Mouse (Mus musculus) lung, embryonic 14.5 days (tissue): ENCODE results near the gene Ttyh1. TPM values are rescaled to one million over a fixed set of nuclear protein-coding genes. Genes with fewer than 3 reads are reported as not detected.
A peak's percentile ranks its signal among the peaks of the same experiment; 100 is the strongest.
"Not testable (repeated sequence)": the region's sequence is repeated elsewhere in the genome, so short reads cannot be mapped to it uniquely, and the experiment has no call there.

ENCODE experiments used
- ATAC-seq: fragments of 200-750 bp; cut with Nextera tagmentation; 2 replicates; pipeline ENCODE4 v1.8.0; 2017; ENCODE audit warnings: mild to moderate bottlenecking, moderate TSS enrichment, moderate library complexity; ENCODE audit not compliant: insufficient read depth
- DNase-seq: peaks from one replicate; pipeline ENCODE4 v3.0.0-alpha.2; 2015
- H3K27ac ChIP-seq: fragments of 300-500 bp; sonication (generic); 2 replicates; pipeline ENCODE4 v1.5.1; 2014; ENCODE audit warnings: low read depth, mild to moderate bottlenecking, moderate library complexity
- H3K27me3 ChIP-seq: fragments of 300-500 bp; sonication (generic); 2 replicates; pipeline ENCODE4 v1.6.1; 2014; ENCODE audit warnings: low read length, control low read depth; ENCODE audit not compliant: insufficient read depth
- H3K36me3 ChIP-seq: fragments of 300-500 bp; sonication (generic); 2 replicates; pipeline ENCODE4 v1.6.1; 2014; ENCODE audit warnings: control low read depth; ENCODE audit not compliant: insufficient read depth
- H3K4me1 ChIP-seq: fragments of 300-500 bp; sonication (generic); 2 replicates; pipeline ENCODE4 v1.6.1; 2014; ENCODE audit warnings: antibody characterized with exemption, control low read depth; ENCODE audit not compliant: insufficient read depth
- H3K4me2 ChIP-seq: fragments of 300-500 bp; sonication (generic); 2 replicates; pipeline ENCODE4 v1.6.1; 2014; ENCODE audit warnings: mild to moderate bottlenecking
- H3K4me3 ChIP-seq: fragments of 300-500 bp; sonication (generic); 2 replicates; pipeline ENCODE4 v1.5.1; 2014; ENCODE audit warnings: low read depth, low read length
- H3K9ac ChIP-seq: fragments of 300-500 bp; sonication (generic); 2 replicates; pipeline ENCODE4 v1.6.1; 2014
- H3K9me3 ChIP-seq: fragments of 300-500 bp; sonication (generic); 2 replicates; pipeline ENCODE4 v1.6.1; 2016; ENCODE audit warnings: low read depth, low read length, control low read depth
- CTCF ChIP-seq: IDR thresholded peaks from 2 replicates; pipeline ENCODE4 v1.5.1; 2016; ENCODE audit warnings: antibody characterized with exemption, low read depth
- whole genome bisulfite sequencing: fragments of 180-500 bp; shearing (Covaris S2); extraction: QIAGEN DNeasy Blood & Tissue Kit; methylation state at CpG from one replicate; pipeline ENCODE4 v1.1.7; 2014; 5-methylcytosine and 5-hydroxymethylcytosine counted together
- polyA plus RNA-seq: library from polyadenylated mRNA; unstranded; fragments of >200 nt; fragmentation: Nextera tagmentation; extraction: Ambion mirVana; gene quantifications from 2 replicates; pipeline ENCODE4 v1.2.1, GENCODE M21; 2014

Ttyh1 gene
- polyA plus RNA-seq, 1 experiment from 2014 or later: 2.6 TPM

GRCm38 (mm10) chr7:4149209-4150054 lies 30.2 kb downstream of the Ttyh1 start:
- Histone ChIP-seq H3K27ac (peak overlapping the region; percentile 96), H3K4me2 (peak overlapping the region; percentile 92), H3K36me3 (peaks cover 44% of the 10 kb centered on the region), H3K9me3 (no peaks in the 10 kb centered on the region), H3K4me3 (peak overlapping the region; percentile 71), H3K4me1 (no peaks in the 10 kb centered on the region; the same call in 1 of the 2 replicates), H3K27me3 (peaks cover 6% of the 10 kb centered on the region), H3K9ac (peak overlapping the region; percentile 68)
- under 1% methylated on average over 64 of the region's 64 CpGs for WGBS
- peak; percentile 79 for ATAC-seq
- no peak for TF ChIP-seq CTCF
- DNase-seq: peak; percentile 92

- no peak for TF ChIP-seq CTCF
- DNase-seq (no peak), ATAC-seq (peak; percentile 30; the same call in 1 of the 2 replicates)
- H3K27ac ChIP-seq: peak within 1 kb of the TSS; percentile 96
- WGBS: 3% methylated on average over 14 of the region's 14 CpGs
- H3K9me3 ChIP-seq: no peaks in the 10 kb centered on the region
- H3K36me3 ChIP-seq: peaks cover 38% of the 10 kb centered on the region
- peak within 1 kb of the TSS; percentile 68 for H3K9ac ChIP-seq
- H3K4me1 ChIP-seq: no peaks in the 10 kb centered on the region; the same call in 1 of the 2 replicates
- peaks cover 6% of the 10 kb centered on the region for H3K27me3 ChIP-seq
- peak within 1 kb of the TSS; percentile 92 for H3K4me2 ChIP-seq
- H3K4me3 ChIP-seq: peak within 1 kb of the TSS; percentile 71
These were observed 30.9 kb downstream of the Ttyh1 start, which contains the start of gene Leng9 for GRCm38 (mm10) chr7:4150059-4150541. Leng9 (minus strand) TSS chr7:4150374.

DNA sequence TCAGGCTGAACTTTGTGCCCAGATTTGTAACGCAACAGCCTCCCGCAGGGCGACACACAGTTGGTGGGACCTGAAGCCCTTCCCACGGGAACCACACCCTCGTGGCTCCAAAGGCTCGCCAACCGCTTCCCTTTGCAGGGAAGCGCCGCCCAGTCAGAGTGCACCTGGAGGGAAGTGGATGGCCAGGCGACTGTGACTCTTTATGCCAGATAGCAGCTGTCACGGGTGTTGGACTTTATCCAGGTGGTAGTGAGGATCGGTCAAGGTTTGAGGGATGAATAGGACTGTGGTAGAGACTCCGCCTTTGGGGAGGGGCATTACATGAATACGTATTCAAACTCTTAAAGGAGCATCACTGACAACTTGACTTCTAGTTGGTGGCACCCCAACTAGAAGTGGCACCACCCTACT lies 31.6 kb downstream of the Ttyh1 start:
- peak overlapping the region; percentile 71 for H3K4me3 ChIP-seq
- no peak for TF ChIP-seq CTCF
- H3K4me1 ChIP-seq: no peaks in the 10 kb centered on the region; the same call in 1 of the 2 replicates
- peaks cover 6% of the 10 kb centered on the region for H3K27me3 ChIP-seq
- no peak overlapping the region for H3K27ac ChIP-seq
- 20% methylated on average over 14 of the region's 14 CpGs for WGBS
- no peaks in the 10 kb centered on the region for H3K9me3 ChIP-seq
- H3K36me3 ChIP-seq: peaks cover 30% of the 10 kb centered on the region
- ATAC-seq (no peak), DNase-seq (peak; percentile 16)
- peak overlapping the region; percentile 92 for H3K4me2 ChIP-seq
- no peak overlapping the region for H3K9ac ChIP-seq

GRCm38 (mm10) chr7:4151241-4151640 lies 32.0 kb downstream of the Ttyh1 start:
- peaks cover 26% of the 10 kb centered on the region for H3K36me3 ChIP-seq
- H3K4me3 ChIP-seq: no peak overlapping the region; the same call in 1 of the 2 replicates
- DNase-seq (no peak), ATAC-seq (no peak)
- peaks cover 6% of the 10 kb centered on the region for H3K27me3 ChIP-seq
- no peak for TF ChIP-seq CTCF
- no peak overlapping the region for H3K9ac ChIP-seq
- no peaks in the 10 kb centered on the region for H3K9me3 ChIP-seq
- H3K4me1 ChIP-seq: no peaks in the 10 kb centered on the region; the same call in 1 of the 2 replicates
- WGBS: 27% methylated on average over 22 of the region's 22 CpGs
- H3K4me2 ChIP-seq: peak overlapping the region; percentile 92; the same call in 1 of the 2 replicates
- H3K27ac ChIP-seq: no peak overlapping the region

- no peak overlapping the region for H3K27ac ChIP-seq
These were observed 35.1 kb downstream of the Ttyh1 start for GRCm38 (mm10) chr7:4154356-4154755.

GRCm38 (mm10) chr7:4154976-4155375 lies 35.8 kb downstream of the Ttyh1 start:
- 53% methylated on average over 4 of the region's 4 CpGs for WGBS
- H3K4me3 ChIP-seq: no peak overlapping the region
- no peak overlapping the region for H3K27ac ChIP-seq
- no peaks in the 10 kb centered on the region for H3K9me3 ChIP-seq
- no peak for ATAC-seq
- DNase-seq: no peak
- TF ChIP-seq CTCF: no peak
- no peaks in the 10 kb centered on the region; the same call in 1 of the 2 replicates for H3K4me1 ChIP-seq
- H3K27me3 ChIP-seq: peaks cover 6% of the 10 kb centered on the region
- H3K9ac ChIP-seq: no peak overlapping the region
- 0 out of 2 replicates have a peak, but pooled peaks cover 5% of the 10 kb centered on the region for H3K36me3 ChIP-seq
- H3K4me2 ChIP-seq: no peak overlapping the region

More at GRCm38 (mm10) chr7:4154356-4154755, 35.1 kb downstream of the Ttyh1 start:
- WGBS: 79% methylated on average over 5 of the region's 5 CpGs
- Histone ChIP-seq H3K9me3 (no peaks in the 10 kb centered on the region), H3K4me3 (no peak overlapping the region), H3K27me3 (peaks cover 6% of the 10 kb centered on the region), H3K4me1 (no peaks in the 10 kb centered on the region; the same call in 1 of the 2 replicates), H3K36me3 (0 out of 2 replicates have a peak, but pooled peaks cover 5% of the 10 kb centered on the region), H3K9ac (no peak overlapping the region), H3K4me2 (no peak overlapping the region)
- ATAC-seq: no peak
- TF ChIP-seq CTCF: no peak
- no peak for DNase-seq

DNA sequence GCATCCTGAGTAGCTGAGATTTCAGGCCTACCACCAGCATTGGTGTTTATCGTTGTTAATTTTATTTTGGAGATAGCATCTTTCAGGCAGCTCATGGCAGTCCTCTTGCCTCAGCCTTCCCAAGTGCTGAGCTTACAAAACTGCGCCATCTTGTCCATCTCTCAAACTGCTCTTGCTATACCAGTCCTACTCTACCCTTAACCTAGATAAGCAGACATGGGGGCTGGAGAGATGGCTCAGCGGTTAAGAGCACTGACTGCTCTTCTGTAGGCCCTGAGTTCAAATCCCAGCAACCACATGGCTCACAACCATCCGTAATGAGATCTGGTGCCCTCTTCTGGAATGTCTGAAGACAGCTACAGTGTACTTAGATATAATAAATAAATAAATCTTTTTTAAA lies 42.4 kb downstream of the Ttyh1 start:
- not testable (repeated sequence) for H3K4me1 ChIP-seq, H3K9ac ChIP-seq, H3K4me2 ChIP-seq, H3K27me3 ChIP-seq, ATAC-seq, H3K4me3 ChIP-seq, H3K27ac ChIP-seq, H3K9me3 ChIP-seq, H3K36me3 ChIP-seq, DNase-seq
- 88% methylated on average over 4 of the region's 4 CpGs for WGBS
